Mouse (Mus musculus): Measurements from ENCODE around the gene Pde1c.

Pde1c gene

DNA sequence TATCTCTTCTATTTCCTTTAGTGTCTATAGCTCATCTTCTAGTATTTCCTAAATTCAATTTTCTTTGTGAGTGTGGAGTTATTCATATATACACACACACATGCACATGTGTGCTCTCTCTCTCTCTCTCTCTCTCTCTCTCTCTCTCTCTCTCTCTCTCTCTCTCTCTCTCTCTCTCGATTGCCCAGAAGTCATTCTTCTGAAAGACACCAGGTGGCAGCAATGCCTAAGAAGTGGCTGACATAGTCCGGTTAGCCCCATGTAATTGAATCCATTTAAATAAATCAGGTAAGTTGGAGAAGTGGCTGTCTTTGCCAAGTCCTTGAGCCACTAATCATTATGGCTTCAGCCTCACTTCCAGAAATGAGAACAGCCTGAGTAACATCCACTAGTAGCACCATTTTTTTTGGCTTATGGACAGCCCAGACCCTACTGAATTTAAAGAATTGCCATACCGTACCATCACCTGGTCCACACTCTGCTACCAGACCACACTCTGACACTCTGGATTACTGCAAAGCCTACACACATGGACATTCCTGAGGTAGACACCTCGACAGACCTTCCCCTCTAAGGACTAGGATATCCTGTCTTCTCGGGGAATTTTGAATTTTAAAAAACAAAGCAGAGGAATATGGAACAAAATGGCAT is 502.1 kb downstream of the Pde1c start:
- peak; percentile 50 to 56 for DNase-seq

DNA sequence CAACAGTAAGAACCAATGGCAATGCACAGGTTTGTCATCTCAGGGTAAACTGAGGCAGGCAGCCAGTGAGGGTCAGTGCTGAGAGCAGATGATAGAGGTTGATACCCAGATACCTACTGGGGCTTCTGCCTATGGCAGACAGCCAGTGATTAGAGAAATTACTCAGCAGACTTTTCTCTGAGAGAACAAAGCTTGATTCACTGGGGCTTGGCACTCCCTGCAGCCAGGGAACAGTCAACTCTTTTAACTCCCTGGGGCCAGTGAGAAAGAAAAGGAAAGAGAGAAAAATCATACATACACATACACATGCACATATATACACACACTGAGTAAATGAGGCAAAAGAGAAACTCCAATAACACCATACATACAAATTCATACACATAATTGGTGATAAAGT is 505.2 kb downstream of the Pde1c start:
- DNase-seq: no peak

DNA sequence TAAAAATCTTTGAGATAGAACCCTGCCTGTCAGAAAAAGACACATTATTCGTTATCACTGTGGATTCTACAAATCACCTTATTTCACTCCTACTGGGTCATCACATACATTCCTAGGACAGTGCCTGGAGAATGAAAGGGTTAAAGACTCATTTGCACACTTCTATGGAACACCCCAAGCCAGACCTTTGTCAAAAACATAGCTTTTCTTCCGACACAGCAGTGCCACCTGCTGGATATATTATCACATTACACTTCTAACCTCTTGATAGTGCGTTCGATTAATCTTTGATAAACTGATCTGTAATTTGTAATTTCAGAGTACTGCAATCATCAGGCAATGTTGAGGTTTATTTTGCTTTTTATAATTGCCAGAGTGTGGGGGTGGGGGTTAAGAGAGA is 519.8 kb downstream of the Pde1c start:
- DNase-seq: peak; percentile 5 to 7

DNA sequence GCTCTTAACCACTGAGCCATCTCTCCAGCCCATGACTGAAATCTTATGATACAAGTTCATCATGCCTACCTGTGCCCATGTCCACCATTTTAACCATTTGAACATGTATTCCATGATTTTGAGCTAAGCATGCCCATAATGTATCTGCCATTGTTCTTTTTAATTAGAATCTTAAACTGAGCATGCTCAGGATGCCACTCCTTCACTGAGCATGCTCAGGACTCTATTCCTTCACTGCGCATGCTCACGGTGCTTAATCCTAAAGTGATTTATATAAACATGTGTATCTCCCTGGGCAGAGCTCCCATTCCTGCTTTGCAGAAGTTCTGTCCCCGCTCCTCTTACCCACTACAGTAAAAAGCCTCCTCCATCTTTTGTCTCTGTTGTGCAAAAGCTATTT is 520.3 kb downstream of the Pde1c start:
- DNase-seq: no peak

DNA sequence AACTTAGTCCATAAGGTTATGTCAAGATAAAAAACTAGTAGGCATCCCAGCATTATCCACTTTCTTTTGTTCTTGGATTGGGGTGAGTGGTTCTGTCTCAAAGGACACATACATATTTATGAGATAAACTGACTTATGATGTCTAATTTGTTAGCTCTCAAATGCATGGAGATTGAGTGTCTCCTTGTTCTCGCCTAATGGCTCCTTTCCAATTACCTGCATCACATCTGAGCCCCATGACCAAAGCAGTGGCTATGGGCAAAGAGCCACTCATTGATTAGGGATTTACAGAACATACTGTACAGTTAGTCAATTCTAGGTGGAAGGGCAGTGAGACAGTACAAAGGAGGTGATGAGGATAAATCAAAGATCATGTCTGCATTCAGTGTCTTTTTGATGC is 524.2 kb downstream of the Pde1c start:
- no peak for DNase-seq

DNA sequence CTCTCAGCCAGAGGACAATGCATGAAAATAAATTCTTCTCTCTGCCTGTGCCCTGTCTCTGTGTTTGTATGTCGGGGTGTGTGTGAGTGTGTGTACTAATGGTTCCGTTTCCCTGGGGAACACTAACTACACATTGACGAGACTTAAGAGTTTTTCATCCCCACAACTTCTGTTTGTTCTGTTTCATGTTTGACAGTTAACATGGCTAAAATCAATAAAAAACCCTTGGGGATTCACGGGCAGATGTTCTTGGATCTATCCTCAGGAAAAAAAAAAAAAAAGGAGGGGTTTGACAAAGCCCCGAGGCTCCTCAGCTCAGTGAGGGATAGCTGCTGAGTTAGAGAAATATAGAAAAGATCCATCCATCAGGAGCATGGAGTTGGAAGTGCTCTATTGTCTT is 524.6 kb downstream of the Pde1c start:
- DNase-seq: no peak

DNA sequence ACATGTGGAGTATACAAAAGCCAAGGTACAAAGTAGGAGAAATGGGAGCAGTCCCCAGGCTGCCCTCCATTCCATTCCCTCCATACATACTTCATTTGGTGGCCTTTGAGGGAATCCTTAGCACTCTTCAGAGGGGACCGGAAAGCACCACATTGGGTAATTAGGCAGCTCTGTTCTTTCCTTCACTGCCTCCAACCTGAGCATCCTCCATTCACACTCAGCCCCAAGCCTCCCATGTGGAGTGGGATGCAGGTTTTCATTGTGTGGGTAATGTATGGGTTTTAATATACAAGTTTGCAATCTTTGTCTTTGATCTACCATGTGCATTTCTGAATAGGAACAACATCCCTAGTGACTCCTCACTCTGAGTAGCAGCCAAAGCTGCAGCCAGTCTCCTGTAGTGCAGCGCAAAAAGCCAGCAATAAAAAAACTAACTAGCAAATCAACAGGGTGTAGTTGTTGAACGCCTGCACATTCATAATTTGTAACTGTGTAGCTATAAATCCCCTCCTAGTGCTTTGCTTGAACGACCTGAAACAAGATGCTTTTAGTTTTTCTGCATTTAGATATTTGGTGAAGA is 529.3 kb downstream of the Pde1c start:
- DNase-seq: no peak

DNA sequence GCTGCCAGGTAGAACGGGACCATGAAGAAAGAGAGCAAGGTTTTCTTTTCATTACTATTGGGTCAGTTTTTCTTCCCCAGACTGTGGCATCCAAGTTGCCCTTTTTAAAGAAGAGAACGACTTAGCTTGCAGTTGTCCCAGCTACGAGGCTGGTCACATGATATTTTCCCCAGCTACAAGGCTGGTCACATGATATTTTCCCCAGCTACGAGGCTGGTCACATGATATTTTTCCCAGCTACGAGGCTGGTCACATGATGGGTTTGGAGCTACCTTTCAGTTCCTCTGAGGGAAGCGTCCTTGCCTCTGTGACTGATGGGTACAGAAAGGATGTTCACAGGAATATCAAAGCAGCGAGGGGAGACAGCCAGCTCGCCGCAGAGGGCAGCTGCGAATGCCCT is 533.8 kb downstream of the Pde1c start:
- no peak for DNase-seq

DNA sequence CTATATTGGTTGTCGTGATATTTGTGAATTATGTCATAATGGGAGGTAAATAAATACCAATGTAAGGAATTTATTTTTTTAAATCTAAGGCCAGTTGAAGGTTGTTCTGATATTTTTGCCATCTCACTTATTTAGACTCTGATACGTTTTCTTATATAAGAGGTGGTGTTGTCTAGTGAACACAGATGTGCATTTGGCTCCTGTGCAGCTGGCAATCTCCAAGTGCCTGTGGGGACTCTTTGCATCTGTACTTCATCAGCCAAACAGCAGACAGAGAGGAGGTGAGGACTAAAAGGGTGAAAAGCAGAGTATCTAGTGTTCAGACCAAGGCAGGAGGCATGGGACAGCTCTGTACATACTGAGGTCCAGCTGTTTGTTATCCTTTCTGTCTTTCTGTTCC is 536.7 kb downstream of the Pde1c start:
- no peak for DNase-seq

DNA sequence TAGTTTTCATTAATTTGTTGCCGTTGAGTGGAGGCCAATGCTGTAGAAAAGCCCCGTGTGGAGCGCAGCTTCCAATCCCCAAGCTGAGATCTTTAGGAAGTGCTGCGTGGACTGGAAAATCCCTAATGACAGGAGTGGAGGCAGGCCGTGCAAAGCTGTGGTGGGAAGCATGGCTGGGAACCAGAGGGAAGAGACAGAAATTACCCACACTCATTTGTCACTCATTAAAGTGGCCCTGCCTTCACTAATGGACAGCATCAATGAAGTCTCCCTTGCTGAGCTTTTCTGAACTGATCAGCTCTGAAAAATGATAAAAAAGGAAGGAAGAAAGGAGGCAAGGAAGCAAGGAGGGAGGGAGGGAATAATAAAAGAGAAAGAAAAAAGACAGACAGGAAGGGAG is 538.9 kb downstream of the Pde1c start:
- DNase-seq: no peak

DNA sequence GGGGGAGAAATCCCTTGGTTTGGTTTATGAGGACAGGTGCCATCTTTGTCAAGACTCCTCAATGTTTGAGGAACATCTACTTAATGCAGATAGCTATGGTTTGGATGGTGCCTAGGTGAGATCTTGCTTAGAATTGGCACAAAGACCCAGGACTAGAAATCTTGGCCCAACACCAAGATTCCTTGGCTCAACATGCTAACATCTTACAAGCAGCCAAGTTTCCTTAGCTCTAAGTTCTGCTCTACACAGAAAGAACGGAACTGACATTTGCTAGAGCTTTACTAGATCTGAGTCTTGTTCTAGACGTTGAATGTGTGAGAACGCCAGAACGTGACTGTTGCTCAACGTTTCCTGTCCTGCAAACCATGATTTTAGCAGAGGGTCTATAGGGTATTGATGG is 540.9 kb downstream of the Pde1c start:
- DNase-seq: no peak

DNA sequence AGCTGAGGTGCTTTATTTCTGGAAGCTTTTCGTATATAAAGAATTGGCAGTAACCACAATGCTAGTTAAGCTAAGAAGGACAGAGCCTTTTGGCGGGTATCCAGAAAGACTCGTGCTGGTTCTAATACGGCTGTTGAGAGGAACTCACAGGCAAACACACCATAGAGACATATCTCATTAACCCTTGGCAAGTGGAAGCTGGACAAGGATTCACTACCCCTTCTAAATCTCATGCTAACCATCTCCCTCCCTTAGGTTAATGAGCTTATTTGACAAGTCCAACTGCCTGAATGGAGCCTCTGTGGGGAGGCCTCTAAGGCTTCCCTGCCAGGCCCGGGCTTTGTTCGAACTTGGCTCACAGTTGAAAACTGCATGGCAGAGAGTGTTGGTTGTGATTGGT is 541.6 kb downstream of the Pde1c start:
- no peak for DNase-seq

DNA sequence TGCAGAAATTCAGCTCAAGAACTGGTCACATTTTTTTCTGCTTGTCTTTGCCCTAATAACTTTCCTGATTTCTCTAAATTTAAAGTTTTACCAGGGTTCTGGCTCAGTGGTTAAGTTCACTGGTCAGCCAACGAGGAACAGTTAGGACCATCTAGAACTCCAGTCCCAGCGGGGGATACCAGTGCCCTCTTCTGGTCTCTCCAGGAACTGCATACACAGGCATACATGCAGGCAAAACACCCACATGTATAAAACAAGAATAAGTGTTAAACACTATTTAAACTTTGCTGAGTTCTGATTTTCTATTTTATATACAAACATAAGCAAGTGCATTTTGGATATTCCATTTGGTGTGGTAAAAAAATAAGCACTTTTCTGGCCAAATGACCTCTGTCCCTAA is 543.4 kb downstream of the Pde1c start:
- peak; percentile 21 to 30 for DNase-seq

Measured in kidney, postnatal 4 days (tissue).